Mouse (Mus musculus) liver, embryonic 15.5 days (tissue): Measurements from ENCODE around the gene Gjb4. TPM values are rescaled to one million over a fixed set of nuclear protein-coding genes. Genes with fewer than 3 reads are reported as not detected.

ENCODE experiments used
- ATAC-seq: fragments of 200-750 bp; cut with Nextera tagmentation; 2 replicates; pipeline ENCODE4 v1.8.0; 2017; ENCODE audit warnings: moderate number of reproducible peaks, mild to moderate bottlenecking, moderate library complexity; ENCODE audit not compliant: insufficient read depth
- H3K27ac ChIP-seq: fragments of 300-500 bp; sonication (generic); replicated peaks from 2 replicates; pipeline ENCODE4 v1.5.1; 2015; ENCODE audit warnings: mild to moderate bottlenecking, inconsistent platforms
- H3K27me3 ChIP-seq: fragments of 300-500 bp; sonication (generic); 2 replicates; pipeline ENCODE4 v1.6.1; 2015; ENCODE audit warnings: mild to moderate bottlenecking, inconsistent platforms
- H3K36me3 ChIP-seq: fragments of 300-500 bp; sonication (generic); replicated peaks from 2 replicates; pipeline ENCODE4 v1.6.1; 2015; ENCODE audit warnings: moderate library complexity, mild to moderate bottlenecking, inconsistent platforms
- H3K4me1 ChIP-seq: fragments of 300-500 bp; sonication (generic); replicated peaks from 2 replicates; pipeline ENCODE4 v1.6.1; 2015; ENCODE audit warnings: inconsistent platforms
- H3K4me2 ChIP-seq: fragments of 300-500 bp; sonication (generic); 2 replicates; pipeline ENCODE4 v1.6.1; 2015; ENCODE audit warnings: moderate library complexity, mild to moderate bottlenecking, inconsistent platforms
- H3K4me3 ChIP-seq: fragments of 300-500 bp; sonication (generic); replicated peaks from 2 replicates; pipeline ENCODE4 v1.5.1; 2015; ENCODE audit warnings: mild to moderate bottlenecking, inconsistent platforms
- H3K9ac ChIP-seq: fragments of 300-500 bp; sonication (generic); 2 replicates; pipeline ENCODE4 v1.6.1; 2015; ENCODE audit warnings: moderate library complexity, mild to moderate bottlenecking, inconsistent platforms
- H3K9me3 ChIP-seq: fragments of 300-500 bp; sonication (generic); replicated peaks from 2 replicates; pipeline ENCODE4 v1.6.1; 2016; ENCODE audit warnings: inconsistent platforms
- WGBS: fragments of 180-500 bp; shearing (Covaris S2); methylation state at CpG from one replicate; pipeline ENCODE4 v1.1.7; 2015; ENCODE audit warnings: mixed read lengths; ENCODE audit not compliant: insufficient replicate concordance; 5-methylcytosine and 5-hydroxymethylcytosine counted together
- polyA plus RNA-seq: library from polyadenylated mRNA; unstranded; fragments of >200 nt; fragmentation: Nextera tagmentation; extraction: Ambion mirVana; gene quantifications from 2 replicates; pipeline ENCODE4 v1.2.1, GENCODE M21; 2015

Gene Gjb4
- polyA plus RNA-seq, 1 experiment from 2014 or later, result not detected

DNA sequence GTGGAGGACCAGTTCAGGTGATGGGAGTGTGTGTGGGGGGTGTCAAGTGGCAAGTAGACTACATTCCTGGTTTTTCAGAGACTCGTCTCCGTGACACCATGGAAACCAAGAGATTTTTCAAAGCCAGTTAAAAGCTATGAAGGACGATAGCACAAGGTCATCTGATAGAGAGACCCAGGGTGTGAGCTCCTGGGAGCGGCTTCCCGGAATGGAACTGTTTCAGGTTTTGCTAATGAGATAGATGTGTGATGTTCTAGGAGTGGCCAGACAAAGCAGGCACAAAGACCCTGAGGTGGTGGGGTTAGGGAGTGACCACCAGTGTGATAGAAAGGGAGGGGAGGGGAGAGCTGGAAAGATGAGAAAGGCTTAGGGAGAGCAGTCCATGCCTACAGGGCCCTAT is 8.9 kb downstream of the Gjb4 start:
- Histone ChIP-seq H3K36me3 (no peaks in the 10 kb centered on the region), H3K9me3 (no peaks in the 10 kb centered on the region), H3K4me3 (no peak overlapping the region), H3K9ac (no peak overlapping the region), H3K27ac (no peak overlapping the region), H3K27me3 (no peaks in the 10 kb centered on the region), H3K4me1 (no peaks in the 10 kb centered on the region), H3K4me2 (no peak overlapping the region)
- ATAC-seq, result no peak
- 72% methylated on average over 5 of the region's 5 CpGs for WGBS

DNA sequence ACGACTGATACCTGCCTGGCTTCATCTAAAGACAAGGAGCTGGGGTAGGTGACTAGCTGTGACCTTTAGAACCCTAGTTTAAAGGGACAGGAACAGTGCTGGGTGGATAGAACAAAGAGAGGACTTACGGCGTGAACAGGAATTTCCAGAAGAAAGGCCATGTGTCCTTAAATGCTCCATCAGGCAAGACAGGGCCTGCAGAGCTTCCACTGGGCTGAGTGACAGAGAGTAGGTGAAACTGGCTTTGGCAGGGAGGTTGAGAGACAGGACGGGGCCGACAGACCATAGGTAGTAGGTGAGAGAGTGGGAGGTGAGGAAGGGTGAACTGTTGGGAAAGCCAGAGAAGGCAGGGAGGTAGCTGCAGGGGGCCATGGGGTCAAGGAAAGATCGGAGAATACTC is 12.5 kb downstream of the Gjb4 start:
- no peak for ATAC-seq
- Histone ChIP-seq H3K27me3 (no peaks in the 10 kb centered on the region), H3K4me3 (no peak overlapping the region), H3K9me3 (no peaks in the 10 kb centered on the region), H3K36me3 (no peaks in the 10 kb centered on the region), H3K4me2 (no peak overlapping the region), H3K27ac (no peak overlapping the region), H3K4me1 (no peaks in the 10 kb centered on the region), H3K9ac (no peak overlapping the region)
- WGBS, result 42% methylated on average over 6 of the region's 6 CpGs

DNA sequence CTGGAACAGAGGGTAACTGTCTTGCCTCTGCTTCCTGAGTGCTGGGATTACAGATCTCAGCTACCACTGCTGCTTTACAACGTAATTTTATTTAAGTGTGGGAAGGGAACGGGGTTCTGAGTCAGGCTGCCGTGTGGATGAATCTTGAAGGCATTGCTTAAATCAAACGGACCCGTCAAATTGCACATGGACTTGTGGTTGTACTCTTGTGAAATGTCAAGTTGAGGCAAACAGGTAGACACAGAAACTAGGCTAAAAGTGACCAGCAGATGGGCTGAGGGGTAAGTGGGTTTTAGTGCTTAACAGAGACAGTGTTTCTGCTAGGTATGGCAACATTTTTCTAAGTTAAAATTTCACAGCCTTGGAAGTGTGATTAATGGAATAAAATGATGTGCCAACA is 16.2 kb downstream of the Gjb4 start:
- no peak overlapping the region for H3K4me2 ChIP-seq
- H3K4me1 ChIP-seq, result no peaks in the 10 kb centered on the region
- no peaks in the 10 kb centered on the region for H3K9me3 ChIP-seq
- WGBS, result 52% methylated on average over 5 of the region's 5 CpGs
- no peaks in the 10 kb centered on the region for H3K36me3 ChIP-seq
- H3K27me3 ChIP-seq, result no peaks in the 10 kb centered on the region
- no peak overlapping the region for H3K9ac ChIP-seq
- no peak overlapping the region for H3K4me3 ChIP-seq
- no peak for ATAC-seq
- no peak overlapping the region for H3K27ac ChIP-seq

DNA sequence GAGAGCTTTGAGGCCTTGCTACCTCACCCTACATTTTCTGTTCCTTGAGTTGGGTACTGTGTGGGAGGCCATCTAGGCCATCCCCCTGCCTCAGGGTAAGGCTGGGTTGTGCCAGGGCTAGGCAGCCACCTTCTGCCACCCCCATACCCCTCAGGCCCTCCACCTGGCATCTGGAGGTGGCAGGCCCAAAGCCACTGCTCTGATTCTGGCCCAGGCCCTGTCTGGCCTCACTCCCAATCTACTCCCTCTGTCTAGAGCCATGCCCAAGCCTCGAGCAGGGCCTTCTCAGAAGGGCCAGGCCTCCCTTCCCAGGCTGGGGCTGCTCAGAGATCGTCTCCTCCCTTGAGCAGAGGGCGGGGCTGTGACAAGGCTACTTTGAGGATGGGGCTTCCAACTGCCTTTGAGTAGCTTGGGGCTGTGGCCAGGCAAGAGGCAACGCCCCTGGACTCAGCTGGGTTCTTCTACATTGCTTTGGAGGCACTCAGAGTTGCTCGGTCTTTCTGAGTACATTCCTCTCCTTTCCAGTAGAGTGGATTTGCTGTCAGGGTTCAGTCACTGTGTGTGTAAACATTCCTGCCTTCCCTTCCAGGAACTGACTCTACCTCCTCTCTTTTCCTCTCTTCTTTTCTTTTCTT is 18.9 kb downstream of the Gjb4 start:
- no peaks in the 10 kb centered on the region for H3K9me3 ChIP-seq
- no peak for ATAC-seq
- H3K36me3 ChIP-seq, result no peaks in the 10 kb centered on the region
- 41% methylated on average over 5 of the region's 5 CpGs for WGBS
- H3K27me3 ChIP-seq, result peaks cover 17% of the 10 kb centered on the region
- 0 out of 2 replicates have a peak, but pooled peaks cover 4% of the 10 kb centered on the region for H3K4me1 ChIP-seq
- H3K4me3 ChIP-seq, result no peak overlapping the region
- H3K4me2 ChIP-seq, result no peak overlapping the region
- H3K27ac ChIP-seq, result no peak overlapping the region
- no peak overlapping the region for H3K9ac ChIP-seq

GRCm38 (mm10) chr4:127331171-127331570 is 22.7 kb downstream of the Gjb4 start:
- no peak overlapping the region for H3K4me3 ChIP-seq
- no peak overlapping the region for H3K27ac ChIP-seq
- peaks cover 42% of the 10 kb centered on the region for H3K27me3 ChIP-seq
- 0 out of 2 replicates have a peak, but pooled peaks cover 4% of the 10 kb centered on the region for H3K4me1 ChIP-seq
- H3K9me3 ChIP-seq, result no peaks in the 10 kb centered on the region
- WGBS, result 30% methylated on average over 13 of the region's 13 CpGs
- no peak overlapping the region for H3K4me2 ChIP-seq
- H3K36me3 ChIP-seq, result no peaks in the 10 kb centered on the region
- H3K9ac ChIP-seq, result no peak overlapping the region
- no peak for ATAC-seq

- H3K27ac ChIP-seq, result no peak within 1 kb of the TSS
- no peak within 1 kb of the TSS for H3K4me3 ChIP-seq
- no peak within 1 kb of the TSS for H3K9ac ChIP-seq
- no peaks in the 10 kb centered on the region for H3K36me3 ChIP-seq
- no peak for ATAC-seq
- H3K4me1 ChIP-seq, result 0 out of 2 replicates have a peak, but pooled peaks cover 4% of the 10 kb centered on the region
- peaks cover 45% of the 10 kb centered on the region for H3K27me3 ChIP-seq
- peak within 1 kb of the TSS; percentile 23 for H3K4me2 ChIP-seq
- WGBS, result 4% methylated on average over 49 of the region's 49 CpGs
- no peaks in the 10 kb centered on the region for H3K9me3 ChIP-seq
These were observed 23.4 kb downstream of the Gjb4 start, which contains the start of gene Gjb3 for GRCm38 (mm10) chr4:127330181-127331100. Gene Gjb3, minus strand, starts transcription at chr4:127330844.

GRCm38 (mm10) chr4:127329751-127330150 is 24.1 kb downstream of the Gjb4 start:
- WGBS, result 1% methylated on average over 13 of the region's 13 CpGs
- Histone ChIP-seq H3K4me1 (0 out of 2 replicates have a peak, but pooled peaks cover 4% of the 10 kb centered on the region), H3K4me3 (no peak overlapping the region), H3K36me3 (no peaks in the 10 kb centered on the region), H3K9me3 (no peaks in the 10 kb centered on the region), H3K27ac (no peak overlapping the region), H3K27me3 (peaks cover 45% of the 10 kb centered on the region), H3K9ac (no peak overlapping the region), H3K4me2 (peak overlapping the region; percentile 23)
- ATAC-seq, result no peak

DNA sequence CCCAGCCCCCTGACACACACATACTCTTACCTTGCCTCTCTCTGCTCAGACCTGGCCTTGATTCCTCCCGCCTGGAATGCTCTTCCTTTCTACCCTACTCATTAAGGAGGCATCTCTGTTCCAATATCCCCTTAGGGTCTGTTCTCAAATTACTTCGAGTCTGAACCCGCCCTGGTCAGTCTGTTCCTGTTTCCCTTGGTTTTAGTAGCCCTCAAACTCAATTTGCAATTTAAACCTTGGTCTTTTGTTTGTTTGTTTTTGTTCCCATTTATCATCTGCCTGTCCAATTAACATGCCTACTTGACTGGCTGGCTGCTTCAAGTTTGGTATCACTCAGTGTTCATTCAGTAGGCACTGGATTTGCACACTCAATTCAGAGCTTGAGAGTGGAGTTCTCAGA is 24.8 kb downstream of the Gjb4 start:
- WGBS, result 16% methylated on average over 3 of the region's 3 CpGs

GRCm38 (mm10) chr4:127328378-127328777 is 25.5 kb downstream of the Gjb4 start:
- no peak overlapping the region for H3K27ac ChIP-seq
- H3K4me1 ChIP-seq, result 0 out of 2 replicates have a peak, but pooled peaks cover 4% of the 10 kb centered on the region
- WGBS, result 31% methylated on average over 7 of the region's 7 CpGs
- no peaks in the 10 kb centered on the region for H3K9me3 ChIP-seq
- H3K9ac ChIP-seq, result no peak overlapping the region
- no peaks in the 10 kb centered on the region for H3K36me3 ChIP-seq
- ATAC-seq, result no peak
- no peak overlapping the region for H3K4me2 ChIP-seq
- H3K4me3 ChIP-seq, result no peak overlapping the region
- H3K27me3 ChIP-seq, result peaks cover 45% of the 10 kb centered on the region

More for the DNA sequence above, 24.8 kb downstream of the Gjb4 start:
- no peak overlapping the region for H3K27ac ChIP-seq
- H3K4me3 ChIP-seq, result no peak overlapping the region
- H3K9me3 ChIP-seq, result no peaks in the 10 kb centered on the region
- H3K9ac ChIP-seq, result no peak overlapping the region
- no peak for ATAC-seq
- 0 out of 2 replicates have a peak, but pooled peaks cover 4% of the 10 kb centered on the region for H3K4me1 ChIP-seq
- H3K27me3 ChIP-seq, result peaks cover 45% of the 10 kb centered on the region
- no peak overlapping the region for H3K4me2 ChIP-seq
- H3K36me3 ChIP-seq, result no peaks in the 10 kb centered on the region

GRCm38 (mm10) chr4:127327749-127328148 is 26.1 kb downstream of the Gjb4 start:
- Histone ChIP-seq H3K27ac (no peak overlapping the region), H3K27me3 (peaks cover 45% of the 10 kb centered on the region), H3K9ac (no peak overlapping the region), H3K36me3 (no peaks in the 10 kb centered on the region), H3K4me2 (no peak overlapping the region), H3K4me1 (0 out of 2 replicates have a peak, but pooled peaks cover 4% of the 10 kb centered on the region), H3K4me3 (no peak overlapping the region), H3K9me3 (no peaks in the 10 kb centered on the region)
- 18% methylated on average over 6 of the region's 6 CpGs for WGBS
- no peak for ATAC-seq

DNA sequence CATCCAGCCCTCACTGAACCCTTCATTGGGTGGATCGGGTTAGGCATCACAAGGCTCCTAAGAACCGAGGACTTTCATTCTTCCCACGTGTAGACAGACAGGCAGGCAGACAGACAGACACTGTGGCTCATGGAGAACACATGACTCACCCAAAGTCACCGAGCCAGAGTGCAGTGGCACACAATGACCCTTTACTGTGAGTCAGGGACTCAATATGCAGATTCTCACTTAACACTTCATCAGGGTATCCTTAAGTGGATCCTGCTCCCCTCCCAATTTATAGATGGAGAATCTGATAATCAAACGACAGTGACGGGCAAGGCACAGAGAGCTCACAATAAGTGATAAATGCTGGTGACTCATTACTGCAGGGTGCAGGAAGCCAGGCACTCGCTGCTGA is 26.6 kb downstream of the Gjb4 start:
- Histone ChIP-seq H3K27me3 (peaks cover 45% of the 10 kb centered on the region), H3K9me3 (no peaks in the 10 kb centered on the region)
- ATAC-seq, result no peak

More for the DNA sequence above, 26.6 kb downstream of the Gjb4 start:
- Histone ChIP-seq H3K36me3 (no peaks in the 10 kb centered on the region), H3K4me3 (no peak overlapping the region), H3K27ac (no peak overlapping the region), H3K4me2 (no peak overlapping the region), H3K9ac (no peak overlapping the region), H3K4me1 (0 out of 2 replicates have a peak, but pooled peaks cover 4% of the 10 kb centered on the region)
- 14% methylated on average over 7 of the region's 7 CpGs for WGBS
